8 mouse cellular contexts compared by ENCODE assay signal in genomic region chr19:10033211-10033973, GRCm38 (mm10). TPM values are rescaled to one million over a fixed set of nuclear protein-coding genes. Genes with fewer than 3 reads are reported as not detected.
A peak's percentile ranks its signal among the peaks of the same experiment; 100 is the strongest.
DNase-seq lines count a peak whose midpoint lies in the region.

No protein-coding gene starts in this region.

- DNase-seq in CD4-positive helper T cell, adult 2 months (ENCODE audit: low read depth, low spot score) = peak; percentile 58
- DNase-seq in NIH3T3 (ENCODE audit: low read depth) = peak; percentile 87
- DNase-seq in embryo, embryonic 10 days (ENCODE audit: low spot score) = peak; percentile 78
- peak; percentile 52 to 60 for DNase-seq in heart, postnatal 14 days
- peak; percentile 60 for DNase-seq in layer of hippocampus, adult 9-11 months
- DNase-seq in lung, postnatal 10 days = peak; percentile 78
- peak; percentile 79 for DNase-seq in retina, postnatal 1 day
- DNase-seq in yolk sac, embryonic 10.5 days (ENCODE audit: low spot score) = no peak

- intact Hi-C loops in heart, postnatal 14 days (cut with DNase I) = loop anchor here (5.0 kb wide), 1 partner anchor 116 kb away; no protein-coding TSS in a partner anchor

RNA-seq across cellular contexts. Expression of gene Fads3, which starts 8.0 kb away (rescaled TPM):
- 10 to 100 TPM; 33.0 to 36.3 TPM for total RNA-seq in heart, postnatal 14 days (2021)

RNA-seq across cellular contexts. Expression of gene Rab3il1, which starts 31.9 kb away (rescaled TPM):
- total RNA-seq in heart, postnatal 14 days (2021) = 1 to 10 TPM; 9.7 to 9.9 TPM

RNA-seq across cellular contexts. Expression of gene Best1, which starts 32.0 kb away (rescaled TPM):
- total RNA-seq in heart, postnatal 14 days (2021) = under 1 TPM; 0.17 to 0.29 TPM

RNA-seq across cellular contexts. Expression of gene Fth1, which starts 53.0 kb away (rescaled TPM):
- 1,000 to 10,000 TPM; 2,034 to 2,074 TPM for total RNA-seq in heart, postnatal 14 days (2021)
